Mouse (Mus musculus): ENCODE measurements around the gene Vasp. TPM values are rescaled to one million over a fixed set of nuclear protein-coding genes. Genes with fewer than 3 reads are reported as not detected.

Gene Vasp
- total and polyA plus RNA-seq, 3 experiments = 130 to 185 TPM; not detected in 1

GRCm38 (mm10) chr7:19214940-19215339 is 56.7 kb downstream of the Vasp start:
- H3K36me3 ChIP-seq (ENCODE audit: control insufficient read depth in 1 of 2, insufficient read depth in 2 of 2, low read length in 2 of 2) = peaks cover 0 to 17% of the 10 kb centered on the region in 2 experiments; a peak in 2 of 4 replicates

GRCm38 (mm10) chr7:19214369-19214768 is 57.2 kb downstream of the Vasp start:
- no peaks in the 10 kb centered on the region for H3K9me3 ChIP-seq (replicated peaks; ENCODE audit: insufficient read depth, low read length)
- H3K9ac ChIP-seq (ENCODE audit: control insufficient read depth, low read depth, low read length, poor library complexity, severe bottlenecking) = no peak overlapping the region
- no peaks in the 10 kb centered on the region for H3K79me2 ChIP-seq (ENCODE audit: control insufficient read depth, insufficient read depth, low read length, poor library complexity)
- H3K4me1 ChIP-seq (ENCODE audit: control insufficient read depth in 1 of 2, insufficient read depth in 2 of 2, low read length in 2 of 2) = peaks cover 4 to 32% of the 10 kb centered on the region in 2 experiments
- H3K4me3 ChIP-seq (ENCODE audit: control insufficient read depth in 1 of 2, insufficient read depth in 1 of 2, low read depth in 2 of 2, low read length in 2 of 2) = no peak overlapping the region
- peaks cover 0 to 17% of the 10 kb centered on the region in 2 experiments; a peak in 2 of 4 replicates for H3K36me3 ChIP-seq (ENCODE audit: control insufficient read depth in 1 of 2, insufficient read depth in 2 of 2, low read length in 2 of 2)
- H3K27ac ChIP-seq (ENCODE audit: control insufficient read depth, low read depth, low read length) = no peak overlapping the region
- no peak for DNase-seq (ENCODE audit: low read depth, low spot score)
- TF ChIP-seq ETS1 (IDR thresholded peaks at IDR 0.05; ENCODE audit: low read depth, low read length) (no peak), ZMIZ1 (IDR thresholded peaks at IDR 0.05; ENCODE audit: low read depth, low read length) (no peak), NRF1 (IDR thresholded peaks at IDR 0.05; ENCODE audit: insufficient read depth, low read depth, low read length, poor library complexity, severe bottlenecking) (no peak), TBP (IDR thresholded peaks at IDR 0.05; ENCODE audit: low read depth, low read length) (no peak), MAFK (IDR thresholded peaks at IDR 0.05; ENCODE audit: borderline replicate concordance, low read depth, low read length) (no peak), RAD21 (IDR thresholded peaks at IDR 0.05; ENCODE audit: low read depth, low read length) (no peak), CTCF (IDR thresholded peaks at IDR 0.05 in 2 of 3, conservative IDR thresholded peaks at IDR 0.05 in 1 of 3; ENCODE audit: control insufficient read depth in 1 of 3, insufficient read depth in 1 of 3, low read depth in 2 of 3, low read length in 3 of 3, poor library complexity in 1 of 3, severe bottlenecking in 1 of 3) (no peak), E2F4 (IDR thresholded peaks at IDR 0.05; ENCODE audit: borderline replicate concordance, low read depth, low read length) (no peak), CHD2 (IDR thresholded peaks at IDR 0.05; ENCODE audit: low read length) (no peak), ZC3H11A (IDR thresholded peaks at IDR 0.05; ENCODE audit: low read depth, low read length) (no peak), ZNF384 (IDR thresholded peaks at IDR 0.05; ENCODE audit: low read depth, low read length) (no peak)
- no peaks in the 10 kb centered on the region for H3K27me3 ChIP-seq (ENCODE audit: control insufficient read depth in 1 of 2, insufficient read depth in 2 of 2, low read length in 2 of 2)

More at GRCm38 (mm10) chr7:19214940-19215339, 56.7 kb downstream of the Vasp start:
- Histone ChIP-seq H3K27me3 (ENCODE audit: control insufficient read depth in 1 of 2, insufficient read depth in 2 of 2, low read length in 2 of 2) (no peaks in the 10 kb centered on the region), H3K9me3 (replicated peaks; ENCODE audit: insufficient read depth, low read length) (no peaks in the 10 kb centered on the region), H3K9ac (ENCODE audit: control insufficient read depth, low read depth, low read length, poor library complexity, severe bottlenecking) (peak overlapping the region; percentile 41), H3K79me2 (ENCODE audit: control insufficient read depth, insufficient read depth, low read length, poor library complexity) (no peaks in the 10 kb centered on the region), H3K27ac (ENCODE audit: control insufficient read depth, low read depth, low read length) (peak overlapping the region; percentile 19; the same call in 1 of the 2 replicates), H3K4me1 (ENCODE audit: control insufficient read depth in 1 of 2, insufficient read depth in 2 of 2, low read length in 2 of 2) (peaks cover 4 to 32% of the 10 kb centered on the region in 2 experiments), H3K4me3 (ENCODE audit: control insufficient read depth in 1 of 2, insufficient read depth in 1 of 2, low read depth in 2 of 2, low read length in 2 of 2) (peak overlapping the region; percentile 22 to 58; a peak in 3 of 4 replicates)
- DNase-seq (ENCODE audit: low read depth, low spot score) = peak; percentile 71
- TF ChIP-seq EP300 (IDR thresholded peaks at IDR 0.05; ENCODE audit: low read depth in 1 of 2, low read length in 2 of 2) = peak in 1 of 2 experiments; percentile 24; a peak in 1 of 4 replicates
- no peak for TF ChIP-seq MAZ (IDR thresholded peaks at IDR 0.05; ENCODE audit: low read depth, low read length)
- TF ChIP-seq UBTF (IDR thresholded peaks at IDR 0.05; ENCODE audit: borderline replicate concordance, insufficient read depth, low read depth, low read length) = no peak
- no peak for TF ChIP-seq BHLHE40 (IDR thresholded peaks at IDR 0.05; ENCODE audit: borderline replicate concordance, low read depth, low read length)
- TF ChIP-seq ZNF384 (IDR thresholded peaks at IDR 0.05; ENCODE audit: low read depth, low read length) = no peak
- TF ChIP-seq KAT2A (conservative IDR thresholded peaks at IDR 0.05; ENCODE audit: low read depth, low read length) = no peak
- TF ChIP-seq SIN3A (IDR thresholded peaks at IDR 0.05; ENCODE audit: low read length) = peak; percentile 31; the same call in 1 of the 2 replicates
- TF ChIP-seq SMC3 (IDR thresholded peaks at IDR 0.05; ENCODE audit: low read depth, low read length) = no peak
- TF ChIP-seq TBP (IDR thresholded peaks at IDR 0.05; ENCODE audit: low read depth, low read length) = no peak
- no peak for TF ChIP-seq RAD21 (IDR thresholded peaks at IDR 0.05; ENCODE audit: low read depth, low read length)
- TF ChIP-seq TCF12 (IDR thresholded peaks at IDR 0.05; ENCODE audit: low read depth, low read length) = no peak
- peak; percentile 42 for TF ChIP-seq MXI1 (IDR thresholded peaks at IDR 0.05; ENCODE audit: low read depth, low read length)
- TF ChIP-seq USF2 (IDR thresholded peaks at IDR 0.05; ENCODE audit: borderline replicate concordance in 1 of 2, insufficient read depth in 1 of 2, low read depth in 1 of 2, low read length in 2 of 2) = no peak
- peak; percentile 82 for TF ChIP-seq GATA1 (IDR thresholded peaks at IDR 0.05; ENCODE audit: low read depth, low read length)
- no peak for TF ChIP-seq RCOR1 (IDR thresholded peaks at IDR 0.05; ENCODE audit: low read depth, low read length)
- no peak for TF ChIP-seq GABPA (IDR thresholded peaks at IDR 0.05; ENCODE audit: low read depth, low read length)
- TF ChIP-seq E2F4 (IDR thresholded peaks at IDR 0.05; ENCODE audit: borderline replicate concordance, low read depth, low read length) = no peak
- no peak for TF ChIP-seq CHD2 (IDR thresholded peaks at IDR 0.05; ENCODE audit: low read length)
- TF ChIP-seq MYB (IDR thresholded peaks at IDR 0.05; ENCODE audit: low read depth, low read length) = no peak
- TF ChIP-seq ETS1 (IDR thresholded peaks at IDR 0.05; ENCODE audit: low read depth, low read length) = 0 out of 2 replicates have a peak, but pooled peaks have one; percentile 37
